11 mouse cellular contexts compared by ENCODE assay signal in the genomic region with DNA sequence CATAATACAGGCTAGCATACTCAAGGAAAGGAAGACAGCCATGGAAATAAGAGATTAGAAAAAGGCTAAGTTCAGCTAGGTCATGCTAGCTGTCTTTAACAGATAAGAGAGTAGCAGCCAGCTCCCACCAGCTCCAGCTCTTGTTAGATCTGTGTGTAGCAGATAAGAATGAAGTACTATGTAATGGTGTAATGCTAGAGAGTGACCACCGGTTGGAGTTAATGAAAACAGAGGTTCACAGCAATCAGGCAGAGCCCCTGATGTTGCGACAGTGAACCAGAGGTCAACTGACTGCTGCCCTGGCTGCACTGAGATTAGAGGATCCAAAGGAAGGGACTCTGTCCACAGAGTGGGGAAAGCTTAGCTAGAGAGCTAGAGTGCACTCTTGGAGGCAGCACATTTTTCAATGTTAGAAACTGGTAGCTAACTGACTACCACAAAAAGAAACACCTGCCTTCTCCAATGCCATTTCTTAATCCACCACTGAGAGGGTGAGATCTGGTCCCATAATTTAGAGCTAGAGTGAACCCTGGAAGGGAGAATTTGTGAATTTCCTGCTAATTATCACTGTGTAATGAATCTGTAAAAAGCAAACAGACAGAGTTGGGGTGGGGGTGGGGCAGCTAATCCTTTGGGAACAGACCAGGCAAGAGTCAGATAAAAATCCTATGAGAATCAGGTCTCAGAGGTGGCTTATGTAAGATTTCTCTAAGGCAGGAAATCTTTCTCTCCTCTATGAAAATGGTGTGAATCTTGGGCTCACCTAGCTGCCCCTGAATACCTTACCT. TPM values are rescaled to one million over a fixed set of nuclear protein-coding genes. Genes with fewer than 3 reads are reported as not detected.
DNase-seq lines count a peak whose midpoint lies in the region; ATAC-seq and TF ChIP-seq lines count a peak whose summit lies in the region.
"Had no signal": no experiment of that assay in that cellular context is flagged by ENCODE, and none has a peak within 500 bp of the region (broad histone marks: within the 10 kb centered on the region; RNA-seq: fewer than 3 reads in every experiment).

No protein-coding gene starts in this region.

- no peaks in the 10 kb centered on the region for H3K36me3 ChIP-seq in heart, embryonic 13.5 days
- H3K36me3 ChIP-seq in ES-Bruce4 (ENCODE audit: control insufficient read depth, insufficient read depth, low read length, poor library complexity, severe bottlenecking) = no peaks in the 10 kb centered on the region
- no peaks in the 10 kb centered on the region for H3K36me3 ChIP-seq in liver, embryonic 12.5 days

- no peak for DNase-seq in heart, postnatal 10 days
- DNase-seq in c-Kit-positive CD71-positive TER-119-negative erythroid progenitor cells, embryonic 14.5 days (ENCODE audit: low read depth) = peak; percentile 58
- no peak for DNase-seq in testis, postnatal 14 days (ENCODE audit: low spot score)
- no peak for DNase-seq in layer of hippocampus, postnatal 14 days (ENCODE audit: low spot score in 2 of 2)
- no peak for DNase-seq in thymus, adult 18-20 months

- WGBS in heart, embryonic 13.5 days = 12% methylated on average over 2 of the region's 2 CpGs
- WGBS in liver, embryonic 12.5 days (ENCODE audit: insufficient replicate concordance) = 0% methylated on average over 2 of the region's 2 CpGs

- peak; percentile 84 for ATAC-seq in heart, embryonic 13.5 days (ENCODE audit: extremely low read depth, insufficient number of reproducible peaks, low FRiP score, low TSS enrichment)
- peak; percentile 99 for ATAC-seq in liver, embryonic 12.5 days
- ATAC-seq: hindbrain, embryonic 16.5 days had no signal

- H3K9me3 ChIP-seq in heart, embryonic 13.5 days = no peaks in the 10 kb centered on the region
- no peaks in the 10 kb centered on the region for H3K9me3 ChIP-seq in ES-Bruce4 (replicated peaks; ENCODE audit: control insufficient read depth, insufficient read depth, low read length, poor library complexity, severe bottlenecking)
- no peaks in the 10 kb centered on the region for H3K9me3 ChIP-seq in liver, embryonic 12.5 days (replicated peaks)

- peak overlapping the region; percentile 4; the same call in 1 of the 2 replicates for H3K4me2 ChIP-seq in heart, embryonic 13.5 days
- H3K4me2 ChIP-seq in liver, embryonic 12.5 days = peak overlapping the region; percentile 64

- H3K27me3 ChIP-seq in heart, embryonic 13.5 days (replicated peaks) = no peaks in the 10 kb centered on the region
- no peaks in the 10 kb centered on the region for H3K27me3 ChIP-seq in ES-Bruce4 (ENCODE audit: control insufficient read depth, insufficient read depth, low read length, poor library complexity, severe bottlenecking)
- no peaks in the 10 kb centered on the region for H3K27me3 ChIP-seq in liver, embryonic 12.5 days (replicated peaks)
- H3K27me3 ChIP-seq: CH12.LX had no signal

- H3K4me1 ChIP-seq in heart, embryonic 13.5 days = peaks cover 18% of the 10 kb centered on the region
- peaks cover 2% of the 10 kb centered on the region for H3K4me1 ChIP-seq in ES-Bruce4 (ENCODE audit: control insufficient read depth, insufficient read depth, low read length)
- H3K4me1 ChIP-seq in liver, embryonic 12.5 days = peaks cover 45% of the 10 kb centered on the region

- no peak overlapping the region for H3K9ac ChIP-seq in heart, embryonic 13.5 days
- no peak overlapping the region for H3K9ac ChIP-seq in ES-Bruce4 (ENCODE audit: low read depth, poor library complexity, severe bottlenecking)
- H3K9ac ChIP-seq in liver, embryonic 12.5 days = peak overlapping the region; percentile 48

- no peak for TF ChIP-seq POLR2A in ES-Bruce4 (IDR thresholded peaks at IDR 0.05; ENCODE audit: insufficient read depth, low read length)

- intact Hi-C loops in heart, postnatal 10 days (cut with DNase I) = no loop called here

- no peak for TF ChIP-seq EP300 in ES-Bruce4 (IDR thresholded peaks at IDR 0.05; ENCODE audit: insufficient read depth, low read depth, low read length)

- H3K27ac ChIP-seq in heart, embryonic 13.5 days (replicated peaks) = peak overlapping the region; percentile 44
- H3K27ac ChIP-seq in ES-Bruce4 (ENCODE audit: insufficient read depth, low read length) = peak overlapping the region; percentile 89; the same call in 1 of the 2 replicates
- H3K27ac ChIP-seq in liver, embryonic 12.5 days = peak overlapping the region; percentile 96

- TF ChIP-seq CTCF in ES-Bruce4 (IDR thresholded peaks at IDR 0.05; ENCODE audit: low read depth, low read length) = no peak

- H3K4me3 ChIP-seq in heart, embryonic 13.5 days = no peak overlapping the region
- H3K4me3 ChIP-seq in ES-Bruce4 (ENCODE audit: low read depth, low read length) = no peak overlapping the region
- H3K4me3 ChIP-seq in liver, embryonic 12.5 days = peak overlapping the region; percentile 17; the same call in 1 of the 2 replicates

RNA-seq across cellular contexts. Expression of gene Ifit1, which starts 16.0 kb away (rescaled TPM):
- polyA plus RNA-seq in heart, embryonic 13.5 days (2015; fragmentation: Nextera tagmentation; extraction: Ambion mirVana) = 0.88 and 1.3 TPM in 2 replicates
- total RNA-seq in heart, postnatal 10 days (2021) = under 1 TPM; 0.12 to 0.62 TPM
- polyA plus RNA-seq in ES-Bruce4 (2011; ENCODE audit: insufficient read depth, insufficient read length, low read depth, missing spikeins) = 1.5 and 2.5 TPM in 2 replicates
- 0.26 and 0.51 TPM in 2 replicates for polyA plus RNA-seq in liver, embryonic 12.5 days (2016; fragmentation: Nextera tagmentation; extraction: Ambion mirVana)
- total RNA-seq in layer of hippocampus, postnatal 14 days (2021) = not detected

RNA-seq across cellular contexts. Expression of gene Ifit1bl2, which starts 16.2 kb away (rescaled TPM):
- polyA plus RNA-seq in heart, embryonic 13.5 days (2015; fragmentation: Nextera tagmentation; extraction: Ambion mirVana) = 0.72 and 0.98 TPM in 2 replicates
- total RNA-seq in heart, postnatal 10 days (2021) = under 1 TPM; 0.53 to 0.77 TPM
- not detected in 2 replicates for polyA plus RNA-seq in ES-Bruce4 (2011; ENCODE audit: insufficient read depth, insufficient read length, low read depth, missing spikeins)
- not detected in 2 replicates for polyA plus RNA-seq in liver, embryonic 12.5 days (2016; fragmentation: Nextera tagmentation; extraction: Ambion mirVana)
- total RNA-seq in layer of hippocampus, postnatal 14 days (2021) = under 1 TPM; 0.16 to 0.19 TPM

RNA-seq across cellular contexts. Expression of gene Ifit3b, which starts 48.9 kb away (rescaled TPM):
- polyA plus RNA-seq in heart, embryonic 13.5 days (2015; fragmentation: Nextera tagmentation; extraction: Ambion mirVana) = 0.37 and 1.0 TPM in 2 replicates
- total RNA-seq in heart, postnatal 10 days (2021) = under 1 TPM; 0.15 to 0.36 TPM
- polyA plus RNA-seq in ES-Bruce4 (2011; ENCODE audit: insufficient read depth, insufficient read length, low read depth, missing spikeins) = 0.35 TPM in 1 of 2 replicates, not detected in the other
- polyA plus RNA-seq in liver, embryonic 12.5 days (2016; fragmentation: Nextera tagmentation; extraction: Ambion mirVana) = 0.14 TPM in 1 of 2 replicates, not detected in the other
- total RNA-seq in layer of hippocampus, postnatal 14 days (2021) = under 1 TPM; 0.43 to 0.81 TPM
- total RNA-seq: CH12.LX had no signal
- polyA plus RNA-seq: lung, embryonic 16.5 days had no signal

RNA-seq across cellular contexts. Expression of gene Ifit1bl1, which starts 54.9 kb away (rescaled TPM):
- polyA plus RNA-seq in heart, embryonic 13.5 days (2015; fragmentation: Nextera tagmentation; extraction: Ambion mirVana) = 1.5 and 1.6 TPM in 2 replicates
- total RNA-seq in heart, postnatal 10 days (2021) = 1 to 10 TPM; 1.1 to 1.3 TPM
- not detected in 2 replicates for polyA plus RNA-seq in ES-Bruce4 (2011; ENCODE audit: insufficient read depth, insufficient read length, low read depth, missing spikeins)
- polyA plus RNA-seq in liver, embryonic 12.5 days (2016; fragmentation: Nextera tagmentation; extraction: Ambion mirVana) = 0.07 and 0.08 TPM in 2 replicates
- total RNA-seq in layer of hippocampus, postnatal 14 days (2021) = 1 to 10 TPM; 1.3 to 1.4 TPM

Comparison
In these comparisons a context has a peak if more than half of its experiments do, and no peak if none do; other contexts are left out.
1. H3K27ac ChIP-seq: peak in every context shown above with its lines; median percentile 96 in liver, embryonic 12.5 days; 89 in ES-Bruce4; 44 in heart, embryonic 13.5 days.